Mouse (Mus musculus) heart, adult 2 months (tissue): ENCODE results near the gene Klk1b9. TPM values are rescaled to one million over a fixed set of nuclear protein-coding genes. Genes with fewer than 3 reads are reported as not detected.

Experiments used
- DNase-seq, 2 experiments: peaks; one replicate each; pipeline ENCODE4 v3.0.0; 2021
- H3K27ac ChIP-seq: fragments of 200-600 bp; 2 replicates; pipeline ENCODE4 v1.8.1; 2022
- H3K27me3 ChIP-seq: fragments of 200-500 bp; 2 replicates; pipeline ENCODE4 v1.6.1; 2012; ENCODE audit warnings: mild to moderate bottlenecking, low read length, inconsistent platforms, mixed read lengths; ENCODE audit not compliant: control insufficient read depth, insufficient read depth
- H3K36me3 ChIP-seq: fragments of 200-500 bp; 2 replicates; pipeline ENCODE4 v1.6.1; 2012; ENCODE audit warnings: low read length, inconsistent platforms; ENCODE audit not compliant: control insufficient read depth, insufficient read depth
- H3K4me1 ChIP-seq: fragments of 200-500 bp; 2 replicates; pipeline ENCODE4 v1.6.1; 2011; ENCODE audit warnings: low read length; ENCODE audit not compliant: control insufficient read depth, insufficient read depth
- H3K4me3 ChIP-seq: fragments of 200-600 bp; 2 replicates; pipeline ENCODE4 v1.8.1; 2022
- H3K79me2 ChIP-seq: fragments of 200-500 bp; replicated peaks from 2 replicates; pipeline ENCODE4 v1.6.1; 2012; ENCODE audit warnings: mild to moderate bottlenecking, inconsistent platforms, low read length, moderate library complexity, mixed read lengths; ENCODE audit not compliant: control insufficient read depth, insufficient read depth
- H3K9ac ChIP-seq: fragments of 200-500 bp; 2 replicates; pipeline ENCODE4 v1.6.1; 2012; ENCODE audit warnings: low read depth, mild to moderate bottlenecking, control low read depth, inconsistent platforms, low read length, mixed read lengths
- CTCF ChIP-seq: fragments of 200-600 bp; IDR thresholded peaks from 2 replicates; pipeline ENCODE4 v1.8.1; 2022; ENCODE audit warnings: antibody characterized with exemption, mild to moderate bottlenecking, moderate library complexity
- EP300 ChIP-seq: fragments of 200-500 bp; IDR thresholded peaks from 2 replicates; pipeline ENCODE4 v1.6.1; 2011; ENCODE audit warnings: low read depth, low read length, control low read depth; ENCODE audit not compliant: insufficient read depth
- POLR2A ChIP-seq: fragments of 200-500 bp; IDR thresholded peaks from 2 replicates; pipeline ENCODE4 v1.6.1; 2011; ENCODE audit warnings: mild to moderate bottlenecking, low read depth, low read length, control low read depth; ENCODE audit not compliant: insufficient read depth
- WGBS: fragments of 180-500 bp; shearing (Covaris S2); methylation state at CpG from one replicate; pipeline ENCODE4 v1.1.7; 2018; 5-methylcytosine and 5-hydroxymethylcytosine counted together
- intact Hi-C: fragments of 180-260 bp; cut with DNase I; formaldehyde crosslinking; loops from one replicate; pipeline ENCODE4 v1.15.1; 2025
- polyA plus RNA-seq: library from polyadenylated mRNA; depleted of rRNA; stranded (reverse); fragments of >200 nt; gene quantifications from 2 replicates; pipeline ENCODE4 v1.2.3, GENCODE M21; 2012
- total RNA-seq, 2 experiments: library from RNA; stranded (reverse); gene quantifications; 2 replicates each; pipeline ENCODE4 v1.2.3; 2021

Gene Klk1b9
- total and polyA plus RNA-seq, 3 experiments: not detected

- TF ChIP-seq POLR2A (no peak), CTCF (no peak), EP300 (no peak)
- intact Hi-C loops: no loop called here
- no peak overlapping the region for H3K9ac ChIP-seq
- H3K27me3 ChIP-seq: no peaks in the 10 kb centered on the region
- no peak overlapping the region for H3K4me3 ChIP-seq
- WGBS: 67% methylated on average over 3 of the region's 3 CpGs
- H3K36me3 ChIP-seq: no peaks in the 10 kb centered on the region
- DNase-seq: no peak
- H3K4me1 ChIP-seq: no peaks in the 10 kb centered on the region
- H3K79me2 ChIP-seq: no peaks in the 10 kb centered on the region
- H3K27ac ChIP-seq: no peak overlapping the region
Measured at GRCm38 (mm10) chr7:43944727-43945264, 31.1 kb upstream of the Klk1b9 start.

GRCm38 (mm10) chr7:43950364-43950763 is 25.5 kb upstream of the Klk1b9 start, which contains the start of gene Klk1b8:
Gene Klk1b8, plus strand, starts transcription at chr7:43950664.
- intact Hi-C loops: no loop called here
- 66% methylated on average over 2 of the region's 2 CpGs for WGBS
- Histone ChIP-seq H3K9ac (no peak within 1 kb of the TSS), H3K4me1 (no peaks in the 10 kb centered on the region), H3K27ac (no peak within 1 kb of the TSS), H3K4me3 (no peak within 1 kb of the TSS), H3K79me2 (no peaks in the 10 kb centered on the region), H3K36me3 (no peaks in the 10 kb centered on the region), H3K27me3 (no peaks in the 10 kb centered on the region)
- DNase-seq: no peak
- no peak for TF ChIP-seq EP300
- TF ChIP-seq CTCF: no peak
- no peak for TF ChIP-seq POLR2A

GRCm38 (mm10) chr7:43952703-43953102 is 23.2 kb upstream of the Klk1b9 start:
- Histone ChIP-seq H3K27me3 (no peaks in the 10 kb centered on the region), H3K79me2 (no peaks in the 10 kb centered on the region), H3K4me3 (no peak overlapping the region), H3K4me1 (no peaks in the 10 kb centered on the region), H3K9ac (no peak overlapping the region), H3K27ac (no peak overlapping the region), H3K36me3 (no peaks in the 10 kb centered on the region)
- intact Hi-C loops: no loop called here
- 58% methylated on average over 4 of the region's 4 CpGs for WGBS
- no peak for DNase-seq
- TF ChIP-seq CTCF (no peak), EP300 (no peak), POLR2A (no peak)

GRCm38 (mm10) chr7:43966451-43966850 is 9.4 kb upstream of the Klk1b9 start, which contains the start of gene Klk1b1:
Gene Klk1b1, plus strand, starts transcription at chr7:43966751.
- Histone ChIP-seq H3K4me3 (no peak within 1 kb of the TSS), H3K36me3 (no peaks in the 10 kb centered on the region), H3K27me3 (no peaks in the 10 kb centered on the region), H3K79me2 (no peaks in the 10 kb centered on the region), H3K4me1 (no peaks in the 10 kb centered on the region), H3K27ac (no peak within 1 kb of the TSS), H3K9ac (no peak within 1 kb of the TSS)
- intact Hi-C loops: no loop called here
- 43% methylated on average over 3 of the region's 3 CpGs for WGBS
- DNase-seq: no peak
- TF ChIP-seq EP300 (no peak), CTCF (no peak), POLR2A (no peak)

GRCm38 (mm10) chr7:43967058-43967457 is 8.8 kb upstream of the Klk1b9 start:
- intact Hi-C loops: no loop called here
- Histone ChIP-seq H3K27me3 (no peaks in the 10 kb centered on the region), H3K27ac (no peak overlapping the region), H3K36me3 (no peaks in the 10 kb centered on the region), H3K4me1 (no peaks in the 10 kb centered on the region), H3K9ac (no peak overlapping the region), H3K79me2 (no peaks in the 10 kb centered on the region), H3K4me3 (no peak overlapping the region)
- WGBS: 63% methylated on average over 3 of the region's 3 CpGs
- TF ChIP-seq CTCF (no peak), EP300 (no peak), POLR2A (no peak)
- no peak for DNase-seq

- H3K27me3 ChIP-seq: no peaks in the 10 kb centered on the region
- no peak overlapping the region for H3K9ac ChIP-seq
- TF ChIP-seq CTCF (no peak), POLR2A (no peak), EP300 (no peak)
- no peaks in the 10 kb centered on the region for H3K4me1 ChIP-seq
- H3K27ac ChIP-seq: no peak overlapping the region
- no peak for DNase-seq
- WGBS: 65% methylated on average over 2 of the region's 2 CpGs
- no peaks in the 10 kb centered on the region for H3K79me2 ChIP-seq
- intact Hi-C loops: no loop called here
- H3K36me3 ChIP-seq: no peaks in the 10 kb centered on the region
- H3K4me3 ChIP-seq: no peak overlapping the region
Measured at GRCm38 (mm10) chr7:43967612-43968011, 8.2 kb upstream of the Klk1b9 start.
